Mouse (Mus musculus) A20 (cell line): ENCODE results near the gene Ldb3.

Source experiments
- DNase-seq: peaks from one replicate; pipeline ENCODE4 v3.0.0-alpha.2; 2011; ENCODE audit warnings: low read depth, low spot score

Ldb3 gene

DNA sequence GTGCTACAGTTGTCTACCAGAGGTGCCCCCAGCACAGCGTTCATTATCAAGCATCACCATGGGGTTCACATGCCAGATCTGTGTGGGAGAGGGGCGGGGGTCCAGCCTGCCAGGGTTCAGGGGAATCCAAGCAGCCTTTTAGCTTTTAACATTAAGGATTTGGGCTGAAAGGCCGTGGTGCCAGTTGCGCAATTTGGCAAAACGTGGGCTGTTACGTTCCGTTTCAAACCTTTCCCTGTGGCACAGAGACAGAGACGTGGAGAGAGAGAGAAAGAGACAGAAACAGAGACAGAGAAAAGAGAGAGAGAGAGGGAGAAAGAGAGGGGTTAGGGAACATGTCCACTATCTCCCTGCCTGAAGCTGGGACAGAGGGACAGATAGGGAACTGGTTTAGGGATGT, 26.8 kb downstream of the Ldb3 start:
- DNase-seq, result no peak

DNA sequence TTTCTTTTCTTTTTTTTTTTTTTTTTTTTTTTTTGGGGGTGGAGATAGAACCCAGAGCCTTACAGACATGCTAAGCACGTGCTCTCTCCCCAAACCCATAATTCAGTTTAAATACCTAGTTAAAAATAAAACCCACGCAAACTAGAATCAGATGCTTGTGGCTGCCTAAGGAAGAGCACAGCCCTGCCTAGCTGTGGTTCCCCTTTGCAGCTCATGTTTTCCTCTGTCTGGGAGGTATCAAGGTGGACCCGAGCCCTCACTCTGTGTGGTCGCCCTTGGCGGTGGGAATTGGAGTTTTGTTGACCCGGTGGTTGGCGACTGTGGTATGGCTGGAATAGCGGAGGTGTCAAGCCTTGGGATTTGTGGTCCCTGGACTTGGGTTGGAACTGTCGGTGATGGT, 29.5 kb downstream of the Ldb3 start:
- DNase-seq, result no peak

- DNase-seq, result no peak
These were observed 33.3 kb downstream of the Ldb3 start for GRCm38 (mm10) chr14:34555211-34555610.

- no peak for DNase-seq
These were observed 34.4 kb downstream of the Ldb3 start for GRCm38 (mm10) chr14:34554047-34554446.

GRCm38 (mm10) chr14:34553470-34553869, 35.0 kb downstream of the Ldb3 start:
- DNase-seq, result no peak

- no peak for DNase-seq
These were observed 36.3 kb downstream of the Ldb3 start for GRCm38 (mm10) chr14:34552226-34552625.

- peak; percentile 93 for DNase-seq
These were observed 39.3 kb downstream of the Ldb3 start for GRCm38 (mm10) chr14:34549004-34549671.

DNA sequence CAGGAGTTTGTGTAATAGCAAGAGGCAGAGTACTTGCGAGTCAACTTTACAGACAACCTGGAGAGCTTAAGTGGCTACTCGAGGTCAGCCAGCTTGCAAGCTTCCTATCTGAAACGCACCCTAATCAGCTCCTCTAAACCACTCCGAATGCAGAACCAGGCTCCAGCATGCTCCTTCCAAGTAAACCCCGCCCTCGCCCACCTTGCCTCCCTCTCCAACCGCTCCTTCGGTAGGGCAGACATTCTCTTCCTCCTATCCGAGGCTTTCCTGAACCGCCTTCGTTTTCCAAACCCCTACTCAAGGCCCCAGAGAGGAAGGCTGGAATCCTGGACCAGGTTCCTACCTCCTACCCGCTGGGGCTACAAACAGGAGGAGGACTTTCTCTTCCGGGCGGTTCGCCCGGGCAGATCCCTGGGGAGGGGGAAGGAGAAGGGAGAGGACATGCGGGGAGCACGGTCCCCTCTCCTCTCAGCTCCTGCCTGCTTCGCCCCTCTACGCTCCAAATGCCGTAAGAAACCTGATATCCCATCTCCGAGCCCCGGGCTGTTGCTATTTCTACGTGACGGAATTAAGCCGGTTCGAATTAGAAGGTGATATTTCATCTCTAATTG, 40.0 kb downstream of the Ldb3 start:
- peak; percentile 68 for DNase-seq

DNA sequence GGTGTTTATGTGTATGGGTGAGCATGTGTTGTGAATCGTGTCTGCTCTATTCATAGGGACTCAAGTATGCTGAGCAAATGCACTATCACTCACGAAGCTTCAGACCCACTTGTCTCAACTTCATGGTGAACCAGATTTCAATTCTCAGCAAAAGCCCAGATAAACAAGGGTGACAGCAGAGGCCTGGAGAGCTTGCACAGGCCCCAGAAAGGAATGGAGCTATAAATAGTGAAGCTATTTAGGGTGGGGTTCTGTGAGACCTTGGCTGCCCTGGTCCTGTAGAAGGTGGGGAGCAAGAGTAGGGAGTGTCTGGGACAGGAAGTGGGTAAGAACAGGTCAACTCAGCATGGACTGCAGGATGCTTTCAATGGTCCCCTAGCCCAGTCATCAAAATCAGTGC, 43.9 kb downstream of the Ldb3 start:
- DNase-seq, result no peak

DNA sequence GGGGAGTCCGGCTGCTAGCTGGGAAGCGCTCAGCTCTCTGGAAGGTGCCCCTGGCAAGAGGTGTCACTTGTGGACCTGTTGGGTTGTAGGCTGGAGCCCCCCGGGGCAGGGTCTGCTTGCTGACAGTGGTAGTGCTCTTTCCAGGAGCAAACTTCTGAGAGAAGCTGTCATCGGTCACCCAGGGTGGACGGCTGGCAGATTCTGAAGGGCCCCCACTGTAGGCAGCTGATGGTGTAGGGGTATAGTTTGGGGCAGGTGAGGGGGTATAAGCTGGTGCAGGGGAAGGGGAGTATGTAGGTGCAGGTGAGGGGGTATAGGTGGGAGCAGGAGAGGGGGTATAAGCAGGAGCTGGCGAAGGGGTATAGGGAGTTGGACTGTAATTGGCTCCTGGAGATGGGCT, 44.5 kb downstream of the Ldb3 start:
- DNase-seq, result no peak

GRCm38 (mm10) chr14:34543596-34543995, 44.9 kb downstream of the Ldb3 start:
- no peak for DNase-seq

DNA sequence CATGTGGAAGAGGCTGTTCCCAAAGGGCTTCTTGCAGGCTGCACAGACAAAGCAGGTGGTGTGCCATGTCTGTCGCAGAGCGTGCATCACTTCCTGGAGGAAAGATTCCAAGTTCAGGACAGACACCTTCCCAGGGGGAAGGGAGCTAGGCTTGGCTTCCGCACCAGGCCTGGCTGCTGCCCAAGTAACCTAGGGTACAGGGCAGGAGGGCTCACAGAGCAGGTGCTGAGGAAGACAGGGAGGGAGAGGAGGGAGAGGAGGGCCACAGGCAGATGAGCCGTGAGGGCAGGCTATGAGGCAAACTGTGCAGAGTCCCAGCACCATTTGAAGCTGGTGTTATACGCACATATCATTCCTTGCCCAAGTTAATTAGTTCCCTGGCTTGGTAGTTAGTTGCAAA, 46.6 kb downstream of the Ldb3 start:
- DNase-seq, result no peak

- DNase-seq, result no peak
These were observed 47.8 kb downstream of the Ldb3 start for GRCm38 (mm10) chr14:34540685-34541162.

DNA sequence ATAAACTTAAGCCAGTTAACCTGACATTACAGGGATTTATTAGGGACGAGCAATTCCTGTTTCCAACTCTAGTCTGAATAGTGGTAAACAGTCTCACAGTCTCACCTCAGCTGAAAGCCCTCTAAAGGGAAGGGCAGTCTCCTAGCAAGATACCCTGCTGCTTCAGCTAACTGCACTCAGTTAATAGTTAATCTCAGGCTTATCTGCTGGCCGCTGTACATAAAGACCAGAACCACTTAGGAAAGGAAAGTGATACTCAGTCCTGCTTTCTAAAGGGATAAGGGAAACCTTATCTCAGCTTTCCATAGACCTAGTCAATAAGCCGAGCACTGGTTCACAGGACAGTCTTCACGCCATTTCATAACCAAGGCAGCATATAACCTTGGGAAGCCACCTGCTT, 52.6 kb downstream of the Ldb3 start:
- DNase-seq, result no peak

- DNase-seq, result no peak
These were observed 54.9 kb downstream of the Ldb3 start for GRCm38 (mm10) chr14:34533537-34533936.

DNA sequence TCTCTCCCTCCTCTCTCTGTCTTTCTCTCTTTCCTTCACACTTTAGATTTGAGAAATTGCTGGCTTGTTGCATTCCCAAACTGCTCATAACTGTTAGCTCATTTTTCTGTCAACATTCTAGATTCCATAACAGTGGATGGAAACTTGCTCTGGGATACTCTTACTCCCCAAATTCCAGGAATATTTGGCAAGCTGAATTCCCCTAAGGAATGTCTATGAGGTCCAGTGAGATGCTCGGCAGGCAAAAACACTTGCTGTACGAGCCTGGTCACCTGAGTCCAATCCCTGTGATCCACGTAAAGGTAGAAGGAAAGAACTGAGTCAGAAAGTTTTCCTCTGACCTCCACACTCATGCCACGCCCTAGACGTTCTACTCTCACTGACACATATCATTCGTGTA, 55.9 kb downstream of the Ldb3 start:
- no peak for DNase-seq

DNA sequence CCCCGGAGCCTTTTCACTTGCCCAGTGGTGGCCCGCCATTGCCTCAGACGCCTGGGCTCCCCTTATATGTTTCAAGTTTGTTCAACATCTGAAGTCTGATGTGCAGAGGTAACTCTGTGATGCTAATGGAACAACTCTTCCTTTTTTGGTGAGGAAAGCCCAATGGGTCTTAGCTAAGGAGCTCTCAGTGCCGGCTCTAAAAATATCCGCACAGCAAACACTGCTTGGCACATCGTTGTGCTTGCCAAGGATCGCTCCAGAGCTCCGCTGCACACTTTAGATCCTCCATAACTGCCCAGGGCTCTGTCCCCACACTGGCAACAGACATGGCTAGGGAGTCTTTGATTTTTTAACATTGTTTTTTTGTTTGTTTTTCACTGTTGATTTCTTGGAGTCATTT, 59.7 kb downstream of the Ldb3 start:
- DNase-seq, result no peak

- no peak for DNase-seq
These were observed 65.8 kb downstream of the Ldb3 start, which contains the start of gene 9230112D13Rik for GRCm38 (mm10) chr14:34522701-34523100. Gene 9230112D13Rik (minus strand): TSS chr14:34522801.

- peak; percentile 94 for DNase-seq
These were observed 70.4 kb downstream of the Ldb3 start for GRCm38 (mm10) chr14:34517959-34518544.

GRCm38 (mm10) chr14:34516960-34517577, 71.4 kb downstream of the Ldb3 start:
- peak; percentile 88 for DNase-seq

DNA sequence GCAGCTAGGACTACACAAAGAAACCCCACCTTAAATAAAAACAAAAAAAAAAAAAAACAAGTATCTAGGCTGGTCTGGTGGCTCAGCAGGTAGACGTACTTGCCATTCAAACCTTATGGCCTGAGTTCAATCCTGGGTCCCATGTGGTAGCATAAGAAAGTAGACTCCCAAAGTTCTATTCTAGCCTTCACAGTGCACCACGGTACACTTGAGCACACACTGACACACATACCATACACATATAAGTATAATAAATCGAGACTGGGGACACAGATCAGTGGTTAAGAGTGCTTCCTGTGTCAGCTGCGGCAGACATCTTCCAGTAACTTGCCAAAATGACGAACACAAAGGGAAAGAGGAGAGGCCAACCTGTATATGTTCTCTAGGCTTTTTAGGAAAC, 72.6 kb downstream of the Ldb3 start:
- peak; percentile 77 for DNase-seq

DNA sequence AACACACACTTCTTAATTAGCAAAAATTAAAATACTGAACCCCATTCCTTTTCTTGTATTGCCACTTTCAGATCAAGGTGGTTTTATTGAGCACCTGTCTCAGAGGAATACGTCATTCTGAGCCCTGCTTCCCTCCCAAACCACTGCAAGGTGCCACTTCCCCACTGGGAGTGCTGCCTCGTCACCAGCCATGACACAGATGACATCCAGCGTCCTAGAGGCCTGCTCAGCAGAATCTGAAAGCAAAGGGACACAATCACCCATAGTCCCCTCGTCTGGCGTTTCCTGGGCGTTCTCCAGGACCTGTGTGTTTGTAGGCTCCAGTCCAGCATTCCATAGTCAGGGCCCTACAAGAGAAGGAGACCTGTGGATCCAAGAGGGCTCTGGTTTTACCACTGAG, 74.4 kb downstream of the Ldb3 start:
- peak; percentile 80 for DNase-seq

DNA sequence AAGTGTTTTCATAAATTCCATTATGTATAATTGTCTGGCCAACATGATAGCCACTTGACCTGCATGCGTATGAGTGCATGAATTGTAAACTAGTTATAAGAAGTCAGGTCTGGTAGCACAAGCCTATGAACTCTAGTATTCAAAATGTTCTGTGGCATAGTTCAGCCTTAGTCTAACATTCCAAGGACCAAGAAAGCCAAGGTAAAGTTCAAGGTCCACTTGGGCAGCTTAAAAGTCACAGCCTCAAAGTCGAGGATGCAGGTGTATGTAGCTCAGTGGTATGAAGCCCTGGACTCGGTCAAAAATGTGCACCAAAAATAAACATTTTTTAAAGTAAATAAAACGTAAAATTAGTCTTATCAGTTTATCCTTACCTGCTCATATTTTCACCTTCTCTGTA, 75.9 kb downstream of the Ldb3 start:
- no peak for DNase-seq
